Mouse (Mus musculus) CH12.LX (cell line): Measurements from ENCODE around the gene Lyst. TPM values are rescaled to one million over a fixed set of nuclear protein-coding genes. Genes with fewer than 3 reads are reported as not detected.

Source experiments
- DNase-seq: peaks from one replicate; pipeline ENCODE4 v3.0.0-alpha.2; 2013; ENCODE audit errors: extremely low read depth
- H3K27ac ChIP-seq: 2 replicates; pipeline ENCODE4 v1.5.1; 2012; ENCODE audit warnings: low read depth, mild to moderate bottlenecking, control low read depth, moderate library complexity; ENCODE audit not compliant: insufficient read depth
- H3K27me3 ChIP-seq: replicated peaks from 2 replicates; pipeline ENCODE3; 2012; ENCODE audit warnings: inconsistent platforms
- H3K36me3 ChIP-seq, 2 experiments: replicated peaks in 1 of 2; 2 replicates each; pipeline versions ENCODE3 to v1.6.1; 2012; ENCODE audit warnings: inconsistent platforms in 1 of 2, low read length in 1 of 2, mild to moderate bottlenecking in 1 of 2, mixed read lengths in 1 of 2, moderate library complexity in 1 of 2; ENCODE audit not compliant: control insufficient read depth in 1 of 2, insufficient read depth in 1 of 2
- H3K4me1 ChIP-seq, 2 experiments: 2 replicates each; pipeline ENCODE4 v1.6.1; 2012; ENCODE audit warnings: inconsistent platforms in 1 of 2, moderate library complexity in 1 of 2; ENCODE audit not compliant: insufficient read depth in 2 of 2, control insufficient read depth in 1 of 2
- H3K4me2 ChIP-seq: 2 replicates; pipeline ENCODE4 v1.6.1; 2012; ENCODE audit warnings: low read depth, mild to moderate bottlenecking, control low read depth; ENCODE audit not compliant: poor library complexity, insufficient read depth, severe bottlenecking
- H3K4me3 ChIP-seq, 3 experiments: fragments of 150-350 bp in 1 of 3; sonication (generic) in 1 of 3; replicated peaks in 1 of 3; 2 replicates each; pipeline versions ENCODE3 to v1.5.1; 2011 to 2012; ENCODE audit warnings: low read depth in 2 of 3, low read length in 2 of 3, mild to moderate bottlenecking in 2 of 3, moderate library complexity in 2 of 3, control low read depth in 1 of 3, improper control_type of control experiment in 1 of 3, inconsistent platforms in 1 of 3, mixed read lengths in 1 of 3; ENCODE audit not compliant: poor library complexity in 1 of 3
- H3K79me2 ChIP-seq: replicated peaks from 2 replicates; pipeline ENCODE4 v1.6.1; 2012; ENCODE audit warnings: mild to moderate bottlenecking, moderate library complexity; ENCODE audit not compliant: control insufficient read depth, poor library complexity, insufficient read depth, severe bottlenecking; ENCODE audit errors: extremely low read depth
- H3K9ac ChIP-seq: 2 replicates; pipeline ENCODE4 v1.6.1; 2012; ENCODE audit warnings: low read depth, mild to moderate bottlenecking, control low read depth, moderate library complexity; ENCODE audit not compliant: insufficient read depth
- H3K9me3 ChIP-seq: replicated peaks from 2 replicates; pipeline ENCODE3; 2012; ENCODE audit warnings: low read length, inconsistent platforms, mixed read lengths
- BHLHE40 ChIP-seq: IDR thresholded peaks from 2 replicates; pipeline ENCODE4 v1.6.1; 2011; ENCODE audit warnings: mild to moderate bottlenecking, low read depth, low read length, improper control_type of control experiment
- CHD2 ChIP-seq: IDR thresholded peaks from 2 replicates; pipeline ENCODE4 v1.6.1; 2011; ENCODE audit warnings: low read length, improper control_type of control experiment
- CTCF ChIP-seq, 2 experiments: IDR thresholded peaks in 1 of 2; conservative IDR thresholded peaks in 1 of 2; 2 replicates each; pipeline ENCODE4 v1.5.1; 2011 to 2012; ENCODE audit warnings: low read depth in 2 of 2, low read length in 2 of 2, improper control_type of control experiment in 1 of 2, inconsistent platforms in 1 of 2, mild to moderate bottlenecking in 1 of 2, moderate library complexity in 1 of 2
- EP300 ChIP-seq: IDR thresholded peaks from 2 replicates; pipeline ENCODE4 v1.6.1; 2011; ENCODE audit warnings: low read length, improper control_type of control experiment
- ETS1 ChIP-seq: conservative IDR thresholded peaks from 2 replicates; pipeline ENCODE4 v1.6.1; 2012; ENCODE audit warnings: low read depth, mild to moderate bottlenecking, inconsistent platforms, low read length, improper control_type of control experiment, moderate library complexity
- HCFC1 ChIP-seq: IDR thresholded peaks from 2 replicates; pipeline ENCODE4 v1.6.1; 2012; ENCODE audit warnings: low read depth, mild to moderate bottlenecking, inconsistent platforms, low read length, improper control_type of control experiment
- IRF4 ChIP-seq: IDR thresholded peaks from 2 replicates; pipeline ENCODE4 v1.6.1; 2014; ENCODE audit warnings: low read depth, mild to moderate bottlenecking, inconsistent platforms, low read length, improper control_type of control experiment
- JUN ChIP-seq: IDR thresholded peaks from 2 replicates; pipeline ENCODE4 v1.6.1; 2011; ENCODE audit warnings: low read depth, mild to moderate bottlenecking, low read length, improper control_type of control experiment, moderate library complexity; ENCODE audit not compliant: insufficient read depth
- KAT2A ChIP-seq: IDR thresholded peaks from 2 replicates; pipeline ENCODE4 v1.6.1; 2012; ENCODE audit warnings: low read length, improper control_type of control experiment, inconsistent platforms; ENCODE audit not compliant: insufficient replicate concordance
- MAFK ChIP-seq: IDR thresholded peaks from 2 replicates; pipeline ENCODE4 v1.6.1; 2011; ENCODE audit warnings: low read length, improper control_type of control experiment; ENCODE audit not compliant: insufficient replicate concordance
- MAX ChIP-seq: IDR thresholded peaks from 2 replicates; pipeline ENCODE4 v1.6.1; 2011; ENCODE audit warnings: low read length, improper control_type of control experiment
- MAZ ChIP-seq: IDR thresholded peaks from 2 replicates; pipeline ENCODE4 v1.6.1; 2012; ENCODE audit warnings: low read depth, mild to moderate bottlenecking, inconsistent platforms, low read length, improper control_type of control experiment, moderate library complexity
- MEF2A ChIP-seq: IDR thresholded peaks from 2 replicates; pipeline ENCODE4 v1.6.1; 2014; ENCODE audit warnings: low read depth, mild to moderate bottlenecking, inconsistent platforms, low read length, improper control_type of control experiment, borderline replicate concordance
- MXI1 ChIP-seq: IDR thresholded peaks from 2 replicates; pipeline ENCODE4 v1.6.1; 2011; ENCODE audit warnings: mild to moderate bottlenecking, low read depth, low read length, improper control_type of control experiment
- NRF1 ChIP-seq: IDR thresholded peaks from 2 replicates; pipeline ENCODE4 v1.6.1; 2014; ENCODE audit warnings: low read depth, mild to moderate bottlenecking, inconsistent platforms, low read length, improper control_type of control experiment, moderate library complexity
- POLR2AphosphoS2 ChIP-seq: IDR thresholded peaks from 2 replicates; pipeline ENCODE4 v1.6.1; 2011; ENCODE audit warnings: low read depth, low read length, improper control_type of control experiment
- RCOR1 ChIP-seq: conservative IDR thresholded peaks from 2 replicates; pipeline ENCODE4 v1.6.1; 2012; ENCODE audit warnings: low read depth, mild to moderate bottlenecking, inconsistent platforms, low read length, improper control_type of control experiment
- SIN3A ChIP-seq: IDR thresholded peaks from 2 replicates; pipeline ENCODE4 v1.6.1; 2012; ENCODE audit warnings: low read length, improper control_type of control experiment, inconsistent platforms
- TBP ChIP-seq: conservative IDR thresholded peaks from 2 replicates; pipeline ENCODE4 v1.6.1; 2011; ENCODE audit warnings: low read depth, low read length, improper control_type of control experiment
- TCF12 ChIP-seq: IDR thresholded peaks from 2 replicates; pipeline ENCODE4 v1.6.1; 2014; ENCODE audit warnings: low read depth, mild to moderate bottlenecking, inconsistent platforms, low read length, improper control_type of control experiment
- UBTF ChIP-seq: IDR thresholded peaks from 2 replicates; pipeline ENCODE4 v1.6.1; 2012; ENCODE audit warnings: low read depth, mild to moderate bottlenecking, inconsistent platforms, low read length, improper control_type of control experiment, moderate library complexity
- USF1 ChIP-seq: IDR thresholded peaks from 2 replicates; pipeline ENCODE4 v1.6.1; 2014; ENCODE audit warnings: low read depth, mild to moderate bottlenecking, inconsistent platforms, low read length, improper control_type of control experiment
- ZMIZ1 ChIP-seq: IDR thresholded peaks from 2 replicates; pipeline ENCODE4 v1.6.1; 2012; ENCODE audit warnings: low read depth, mild to moderate bottlenecking, inconsistent platforms, low read length, improper control_type of control experiment
- ZNF384 ChIP-seq: IDR thresholded peaks from 2 replicates; pipeline ENCODE4 v1.6.1; 2012; ENCODE audit warnings: low read depth, low read length, improper control_type of control experiment, inconsistent platforms
- dilution Hi-C: fragments of 300-500 bp; cut with MboI; formaldehyde crosslinking; loops from 2 replicates; pipeline ENCODE4 v1.14.3; 2020; ENCODE audit warnings: low sequenced_read_pairs; ENCODE audit not compliant: extremely low pct_unique_long_range_greater_than_20kb, extremely low pct_ligation_motif_present
- in situ Hi-C: fragments of 300-500 bp; cut with MboI; formaldehyde crosslinking; loops from 3 replicates; pipeline ENCODE4 v1.14.3; 2019; ENCODE audit warnings: low sequenced_read_pairs, low pct_ligation_motif_present, low pct_unique_long_range_greater_than_20kb, mixed read lengths
- polyA plus RNA-seq: library from polyadenylated mRNA; unstranded; fragments of >175 nt; gene quantifications from 2 replicates; pipeline ENCODE4 v1.2.1, GENCODE M21; 2012; ENCODE audit warnings: low read depth; ENCODE audit not compliant: insufficient read length
- total RNA-seq, 2 experiments: library from RNA; depleted of rRNA; stranded (reverse); fragments of 300-350 nt in 1 of 2; fragments of >200 nt in 1 of 2; gene quantifications; 2 replicates each; pipeline ENCODE4 v1.2.3; 2012 to 2014

Lyst gene
- total and polyA plus RNA-seq, 3 experiments: 33.1 to 61.1 (median 34.8) TPM

DNA sequence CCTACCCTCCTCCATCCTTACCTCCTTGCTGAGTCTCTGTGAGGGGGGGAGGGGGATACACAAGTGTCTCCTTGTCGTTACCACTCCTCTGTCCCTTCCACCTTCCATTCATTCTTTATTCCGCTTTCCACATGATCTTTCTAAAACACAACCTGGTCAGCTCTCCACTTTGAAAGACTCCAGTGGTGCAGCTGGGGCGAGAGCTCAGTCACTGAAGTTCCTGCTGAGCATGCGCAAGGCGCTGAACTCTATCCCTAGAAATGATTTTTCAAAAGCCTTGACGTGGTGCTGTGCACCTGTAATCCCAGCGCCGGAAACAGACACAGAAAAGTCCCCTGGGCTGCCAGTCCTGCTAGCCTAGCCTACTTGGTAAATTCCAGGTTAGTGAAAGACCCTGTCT, 15.1 kb upstream of the Lyst start:
- Histone ChIP-seq H3K4me1 (peaks cover 3 to 4% of the 10 kb centered on the region in 2 experiments; a peak in 2 of 4 replicates), H3K36me3 (no peaks in the 10 kb centered on the region), H3K4me2 (no peak overlapping the region; the same call in 1 of the 2 replicates), H3K79me2 (no peaks in the 10 kb centered on the region), H3K9ac (no peak overlapping the region), H3K4me3 (no peak overlapping the region), H3K27me3 (no peaks in the 10 kb centered on the region), H3K27ac (no peak overlapping the region), H3K9me3 (peaks cover 3% of the 10 kb centered on the region)
- TF ChIP-seq IRF4 (no peak), ETS1 (no peak), MAZ (no peak), MAFK (no peak), TCF12 (no peak), JUN (no peak), BHLHE40 (no peak), RCOR1 (no peak), MXI1 (no peak), HCFC1 (no peak), POLR2AphosphoS2 (no peak), KAT2A (no peak), CHD2 (no peak), NRF1 (no peak), TBP (no peak)
- dilution Hi-C loops (no loop called here), in situ Hi-C loops (no loop called here)
- no peak for DNase-seq

DNA sequence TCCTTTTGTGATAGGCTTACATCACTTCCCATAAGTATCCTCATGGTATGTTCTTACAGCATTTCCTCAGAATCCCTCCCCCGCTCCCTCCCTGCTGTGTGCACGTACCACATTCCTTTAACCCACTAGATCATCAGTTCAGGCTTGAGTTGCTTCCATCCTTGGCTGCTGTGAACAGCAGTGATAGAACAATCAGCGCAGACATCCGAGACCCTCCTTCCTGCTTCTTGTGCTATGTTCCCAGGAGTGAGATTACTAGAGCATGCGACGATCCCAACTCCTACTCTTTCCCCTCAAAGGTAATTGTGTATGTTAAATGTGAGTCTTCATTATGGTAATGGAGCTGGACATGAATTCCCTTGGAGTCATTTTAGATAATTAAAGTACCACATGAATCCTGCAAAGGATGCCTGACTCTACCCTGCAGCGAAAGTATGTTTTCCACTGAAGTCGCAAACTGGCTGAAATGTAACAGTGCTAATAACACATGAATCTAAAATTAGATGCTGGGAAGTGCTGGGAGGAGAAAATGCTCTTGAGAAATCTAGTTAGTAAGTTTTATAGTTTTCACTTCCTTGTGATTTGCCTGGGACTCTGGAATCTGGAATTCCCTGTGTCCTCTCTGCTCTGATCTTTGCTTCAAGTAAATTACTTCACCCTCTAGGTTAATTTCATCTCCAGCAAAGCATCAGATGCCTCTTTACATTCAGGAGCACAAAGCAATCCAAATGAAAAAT, 13.6 kb upstream of the Lyst start:
- no peak for DNase-seq
- dilution Hi-C loops: no loop called here
- Histone ChIP-seq H3K9me3 (peaks cover 3% of the 10 kb centered on the region), H3K27me3 (no peaks in the 10 kb centered on the region), H3K4me3 (no peak overlapping the region), H3K9ac (no peak overlapping the region), H3K36me3 (no peaks in the 10 kb centered on the region), H3K27ac (no peak overlapping the region), H3K79me2 (no peaks in the 10 kb centered on the region), H3K4me1 (peaks cover 3 to 5% of the 10 kb centered on the region in 2 experiments; a peak in 2 of 4 replicates), H3K4me2 (no peak overlapping the region)
- in situ Hi-C loops: no loop called here
- TF ChIP-seq UBTF (no peak), ETS1 (no peak), JUN (no peak), ZMIZ1 (no peak), BHLHE40 (no peak), USF1 (no peak), MEF2A (no peak), POLR2AphosphoS2 (no peak), RCOR1 (no peak), TCF12 (no peak), EP300 (no peak), IRF4 (no peak), SIN3A (no peak), TBP (no peak), MAX (no peak), CTCF (conservative IDR thresholded peaks at IDR 0.05 in 1 of 2, IDR thresholded peaks at IDR 0.05 in 1 of 2; ENCODE audit: low read depth in 2 of 2, low read length in 2 of 2) (no peak), ZNF384 (no peak), MXI1 (no peak)
